ENCODE assay signal across 13 mouse cellular contexts in the genomic region with DNA sequence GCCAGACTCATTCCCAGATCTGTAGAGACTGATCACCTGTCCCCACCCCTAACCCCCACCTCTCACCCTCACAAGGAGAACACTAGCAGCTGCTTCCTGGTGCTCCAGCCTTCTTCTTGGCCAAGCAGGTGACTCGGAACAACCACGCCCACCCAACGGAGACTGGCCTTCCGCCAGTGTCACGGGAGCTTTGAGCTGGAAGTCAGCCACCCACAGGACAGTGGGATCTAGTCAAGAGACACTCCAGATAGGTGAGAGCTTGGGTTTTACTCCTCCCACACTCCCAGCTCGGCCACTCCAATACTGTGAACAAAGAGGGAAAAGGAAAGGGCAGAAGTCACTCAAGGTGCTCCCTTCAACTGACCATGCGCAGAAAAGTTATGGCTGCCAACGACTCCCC. TPM values are rescaled to one million over a fixed set of nuclear protein-coding genes. Genes with fewer than 3 reads are reported as not detected.
DNase-seq lines count a peak whose midpoint lies in the region; ATAC-seq and TF ChIP-seq lines count a peak whose summit lies in the region.
"Had no signal": no experiment of that assay in that cellular context is flagged by ENCODE, and none has a peak within 500 bp of the region (broad histone marks: within the 10 kb centered on the region; RNA-seq: fewer than 3 reads in every experiment).

No protein-coding gene starts in this region.

- TF ChIP-seq CTCF in hindbrain, postnatal 0 days (IDR thresholded peaks at IDR 0.05; ENCODE audit: low read depth) = no peak
- no peak for TF ChIP-seq CTCF in kidney, postnatal 0 days (IDR thresholded peaks at IDR 0.05; ENCODE audit: low read depth)

- H3K36me3 ChIP-seq in hindbrain, embryonic 12.5 days = peaks cover 34% of the 10 kb centered on the region
- H3K36me3 ChIP-seq in hindbrain, postnatal 0 days (ENCODE audit: insufficient read depth, low read length) = peaks cover 6% of the 10 kb centered on the region; the same call in 1 of the 2 replicates
- 0 out of 2 replicates have a peak, but pooled peaks cover 3% of the 10 kb centered on the region for H3K36me3 ChIP-seq in kidney, postnatal 0 days (ENCODE audit: insufficient read depth, low read length)

- H3K27ac ChIP-seq in hindbrain, embryonic 12.5 days = 0 out of 2 replicates have a peak overlapping the region, but pooled peaks have one; percentile 23
- H3K27ac ChIP-seq in hindbrain, postnatal 0 days = no peak overlapping the region
- H3K27ac ChIP-seq in kidney, postnatal 0 days = peak overlapping the region; percentile 64
- H3K27ac ChIP-seq: hindbrain, embryonic 13.5 days had no signal

- DNase-seq in hindbrain, postnatal 0 days (ENCODE audit: low spot score) = no peak
- peak; percentile 50 to 56 for DNase-seq in heart, postnatal 36 days
- DNase-seq in kidney, postnatal 0 days (ENCODE audit: low spot score) = no peak
- DNase-seq in lung, postnatal 4 days = peak; percentile 84 to 92
- no peak for DNase-seq in layer of hippocampus, postnatal 25 days (ENCODE audit: extremely low spot score in 1 of 2, low spot score in 1 of 2)
- DNase-seq in thymus, adult 18-20 months = no peak
- DNase-seq: adrenal gland, postnatal 14 days; cerebellum, adult 8-10 months; lung, embryonic 14.5 days had no signal

- WGBS in hindbrain, embryonic 12.5 days = 88% methylated on average over 8 of the region's 8 CpGs
- 76% methylated on average over 8 of the region's 8 CpGs for WGBS in hindbrain, postnatal 0 days
- WGBS in kidney, postnatal 0 days = 49% methylated on average over 8 of the region's 8 CpGs

- no peak for ATAC-seq in hindbrain, embryonic 12.5 days (ENCODE audit: low FRiP score)
- ATAC-seq in hindbrain, postnatal 0 days = no peak
- no peak for ATAC-seq in kidney, postnatal 0 days (replicated peaks; ENCODE audit: low FRiP score, low read depth)

- no peak overlapping the region for H3K4me2 ChIP-seq in hindbrain, embryonic 12.5 days (replicated peaks)
- H3K4me2 ChIP-seq in hindbrain, postnatal 0 days (ENCODE audit: low read depth, low read length) = no peak overlapping the region
- no peak overlapping the region for H3K4me2 ChIP-seq in kidney, postnatal 0 days (ENCODE audit: low read length)
- H3K4me2 ChIP-seq: hindbrain, embryonic 13.5 days; lung, embryonic 14.5 days had no signal

- H3K9ac ChIP-seq in hindbrain, embryonic 12.5 days = no peak overlapping the region
- no peak overlapping the region for H3K9ac ChIP-seq in hindbrain, postnatal 0 days (replicated peaks; ENCODE audit: low read length)
- H3K9ac ChIP-seq in kidney, postnatal 0 days (ENCODE audit: low read depth, low read length) = no peak overlapping the region
- H3K9ac ChIP-seq: lung, embryonic 14.5 days had no signal

- intact Hi-C loops in heart, postnatal 36 days (cut with DNase I) = no loop called here

- no peaks in the 10 kb centered on the region for H3K9me3 ChIP-seq in hindbrain, embryonic 12.5 days (replicated peaks)
- no peaks in the 10 kb centered on the region for H3K9me3 ChIP-seq in hindbrain, postnatal 0 days (ENCODE audit: low read length)
- H3K9me3 ChIP-seq in kidney, postnatal 0 days (replicated peaks; ENCODE audit: low read length) = no peaks in the 10 kb centered on the region
- H3K9me3 ChIP-seq: hindbrain, embryonic 13.5 days had no signal

- no peak overlapping the region for H3K4me3 ChIP-seq in hindbrain, embryonic 12.5 days
- no peak overlapping the region for H3K4me3 ChIP-seq in hindbrain, postnatal 0 days (ENCODE audit: low read length)
- H3K4me3 ChIP-seq in kidney, postnatal 0 days (replicated peaks; ENCODE audit: low read depth, low read length) = no peak overlapping the region
- H3K4me3 ChIP-seq: hindbrain, embryonic 13.5 days had no signal

- peaks cover 57% of the 10 kb centered on the region for H3K4me1 ChIP-seq in hindbrain, embryonic 12.5 days
- H3K4me1 ChIP-seq in hindbrain, postnatal 0 days (ENCODE audit: insufficient read depth, low read length) = peaks cover 13% of the 10 kb centered on the region; the same call in 1 of the 2 replicates
- peaks cover 30% of the 10 kb centered on the region for H3K4me1 ChIP-seq in kidney, postnatal 0 days (replicated peaks; ENCODE audit: insufficient read depth, low read length)

- H3K27me3 ChIP-seq in hindbrain, embryonic 12.5 days = no peaks in the 10 kb centered on the region
- no peaks in the 10 kb centered on the region for H3K27me3 ChIP-seq in hindbrain, postnatal 0 days (ENCODE audit: insufficient read depth, low read length)
- no peaks in the 10 kb centered on the region for H3K27me3 ChIP-seq in kidney, postnatal 0 days (ENCODE audit: insufficient read depth, low read length)
- H3K27me3 ChIP-seq: hindbrain, embryonic 13.5 days had no signal

RNA-seq across cellular contexts. Expression of gene Cdc42ep4, which starts 12.5 kb away (rescaled TPM):
- 98.7 and 106 TPM in 2 replicates for polyA plus RNA-seq in hindbrain, embryonic 12.5 days (2016; fragmentation: Nextera tagmentation; extraction: Ambion mirVana)
- total RNA-seq in hindbrain, postnatal 0 days (2014; rRNA removed) = 104 and 116 TPM in 2 replicates
- 55.7 and 56.4 TPM in 2 replicates for polyA plus RNA-seq in hindbrain, postnatal 0 days (2015; fragmentation: Nextera tagmentation; extraction: Ambion mirVana)
- total RNA-seq in heart, postnatal 36 days (2021) = 10 to 100 TPM; 16.5 to 20.5 TPM
- polyA plus RNA-seq in kidney, postnatal 0 days (2015; fragmentation: Nextera tagmentation; extraction: Ambion mirVana) = 48.5 and 52.3 TPM in 2 replicates
- 10 to 100 TPM; 41.4 to 41.8 TPM for total RNA-seq in layer of hippocampus, postnatal 25 days (2021)

RNA-seq across cellular contexts. Expression of gene Cpsf4l, which starts 29.4 kb away (rescaled TPM):
- 0.15 and 0.31 TPM in 2 replicates for polyA plus RNA-seq in hindbrain, embryonic 12.5 days (2016; fragmentation: Nextera tagmentation; extraction: Ambion mirVana)
- total RNA-seq in hindbrain, postnatal 0 days (2014; rRNA removed) = not detected in 2 replicates
- polyA plus RNA-seq in hindbrain, postnatal 0 days (2015; fragmentation: Nextera tagmentation; extraction: Ambion mirVana) = 0.19 and 0.25 TPM in 2 replicates
- not detected for total RNA-seq in heart, postnatal 36 days (2021)
- 3.9 TPM in 2 replicates for polyA plus RNA-seq in kidney, postnatal 0 days (2015; fragmentation: Nextera tagmentation; extraction: Ambion mirVana)
- under 1 TPM in 1 of 2 experiments, not detected in 1; 0.22 TPM for total RNA-seq in layer of hippocampus, postnatal 25 days (2021)
- total RNA-seq: left cerebral cortex, postnatal 10 days; MEL had no signal

RNA-seq across cellular contexts. Expression of gene D11Wsu47e, which starts 55.0 kb away (rescaled TPM):
- polyA plus RNA-seq in hindbrain, embryonic 12.5 days (2016; fragmentation: Nextera tagmentation; extraction: Ambion mirVana) = 23.8 and 25.9 TPM in 2 replicates
- total RNA-seq in hindbrain, postnatal 0 days (2014; rRNA removed) = 17.7 and 32.4 TPM in 2 replicates
- 19.7 and 22.5 TPM in 2 replicates for polyA plus RNA-seq in hindbrain, postnatal 0 days (2015; fragmentation: Nextera tagmentation; extraction: Ambion mirVana)
- total RNA-seq in heart, postnatal 36 days (2021) = 1 to 10 TPM; 6.3 to 8.2 TPM
- polyA plus RNA-seq in kidney, postnatal 0 days (2015; fragmentation: Nextera tagmentation; extraction: Ambion mirVana) = 17.2 and 18.8 TPM in 2 replicates
- total RNA-seq in layer of hippocampus, postnatal 25 days (2021) = 10 to 100 TPM; 11.8 to 13.5 TPM

RNA-seq across cellular contexts. Expression of gene Fam104a, which starts 55.3 kb away (rescaled TPM):
- 49.9 and 50.4 TPM in 2 replicates for polyA plus RNA-seq in hindbrain, embryonic 12.5 days (2016; fragmentation: Nextera tagmentation; extraction: Ambion mirVana)
- total RNA-seq in hindbrain, postnatal 0 days (2014; rRNA removed) = 29.5 and 36.8 TPM in 2 replicates
- 50.6 and 51.5 TPM in 2 replicates for polyA plus RNA-seq in hindbrain, postnatal 0 days (2015; fragmentation: Nextera tagmentation; extraction: Ambion mirVana)
- total RNA-seq in heart, postnatal 36 days (2021) = 10 to 100 TPM; 14.9 to 15.6 TPM
- 49.7 and 49.9 TPM in 2 replicates for polyA plus RNA-seq in kidney, postnatal 0 days (2015; fragmentation: Nextera tagmentation; extraction: Ambion mirVana)
- total RNA-seq in layer of hippocampus, postnatal 25 days (2021) = 10 to 100 TPM; 26.6 to 27.9 TPM

Comparison
In these comparisons a context has a peak if more than half of its experiments do, and no peak if none do; other contexts are left out.
1. DNase-seq: peak in heart, postnatal 36 days (2 of 2) and lung, postnatal 4 days (2 of 2); none in hindbrain, postnatal 0 days (single experiment), kidney, postnatal 0 days (single experiment), layer of hippocampus, postnatal 25 days (0 of 2) and thymus, adult 18-20 months (0 of 2).